Mouse (Mus musculus) C2C12 (cell line): ENCODE data around the gene Gm16485.

Experiments
- CEBPB ChIP-seq: IDR thresholded peaks from one replicate; pipeline ENCODE4 v1.6.1; 2011; ENCODE audit warnings: low read depth, mild to moderate bottlenecking, control low read depth, moderate library complexity
- CTCF ChIP-seq: IDR thresholded peaks from one replicate; pipeline ENCODE4 v1.5.1; 2011; ENCODE audit not compliant: control insufficient read depth, insufficient read depth, insufficient read length
- FOSL1 ChIP-seq: IDR thresholded peaks from one replicate; pipeline ENCODE4 v1.8.0; 2011; ENCODE audit warnings: mild to moderate bottlenecking, low read length; ENCODE audit not compliant: poor library complexity, insufficient read depth, severe bottlenecking
- MAX ChIP-seq: IDR thresholded peaks from one replicate; pipeline ENCODE4 v1.6.1; 2011; ENCODE audit warnings: mild to moderate bottlenecking, control low read depth
- MYOD1 ChIP-seq: IDR thresholded peaks from one replicate; pipeline ENCODE4 v1.6.1; 2011; ENCODE audit warnings: low read depth; ENCODE audit not compliant: control insufficient read depth, insufficient read length
- MYOG ChIP-seq: IDR thresholded peaks from one replicate; pipeline ENCODE4 v1.6.1; 2011; ENCODE audit not compliant: control insufficient read depth, insufficient read length; ENCODE audit errors: extremely low read depth
- USF1 ChIP-seq: IDR thresholded peaks from one replicate; pipeline ENCODE4 v1.6.1; 2011; ENCODE audit warnings: low read depth, mild to moderate bottlenecking, control low read depth, moderate library complexity

DNA sequence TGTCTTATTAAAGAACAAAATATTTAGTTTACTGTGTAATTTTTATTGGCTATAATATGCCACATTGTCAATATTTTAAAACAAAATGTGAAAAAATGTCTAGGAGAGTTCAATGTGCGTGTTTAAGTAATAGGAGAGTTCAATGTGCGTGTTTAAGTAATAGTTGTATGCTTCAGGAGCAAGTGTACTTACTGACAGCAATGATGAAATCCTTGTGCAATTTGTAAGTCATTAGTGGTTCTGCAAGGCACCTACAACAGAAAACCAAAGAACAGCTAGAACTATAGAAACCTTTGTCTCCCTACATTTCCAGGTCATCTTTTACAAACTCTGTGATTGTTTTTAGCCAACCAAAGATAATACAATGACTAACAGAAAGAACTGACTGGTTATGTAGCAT lies 43.5 kb downstream of the Gm16485 start:
- TF ChIP-seq MYOD1 (no peak), CTCF (no peak), MAX (no peak), MYOG (no peak), CEBPB (no peak), USF1 (no peak), FOSL1 (no peak)
